ENCODE assay signal across 24 mouse cellular contexts in genomic region chr2:140215965-140216364, GRCm38 (mm10). TPM values are rescaled to one million over a fixed set of nuclear protein-coding genes. Genes with fewer than 3 reads are reported as not detected.
DNase-seq lines count a peak whose midpoint lies in the region; ATAC-seq and TF ChIP-seq lines count a peak whose summit lies in the region.
"Had no signal": no experiment of that assay in that cellular context is flagged by ENCODE, and none has a peak within 500 bp of the region (broad histone marks: within the 10 kb centered on the region; RNA-seq: fewer than 3 reads in every experiment).

No protein-coding gene starts in this region.

- no peaks in the 10 kb centered on the region for H3K36me3 ChIP-seq in forebrain, embryonic 15.5 days
- no peaks in the 10 kb centered on the region for H3K36me3 ChIP-seq in forebrain, embryonic 13.5 days (ENCODE audit: poor library complexity, severe bottlenecking)
- no peaks in the 10 kb centered on the region for H3K36me3 ChIP-seq in limb, embryonic 13.5 days
- no peaks in the 10 kb centered on the region for H3K36me3 ChIP-seq in limb, embryonic 10.5 days
- H3K36me3 ChIP-seq in limb, embryonic 14.5 days (ENCODE audit: control insufficient read depth, insufficient read depth, low read length) = no peaks in the 10 kb centered on the region
- H3K36me3 ChIP-seq: embryonic facial prominence, embryonic 12.5 days; heart, embryonic 15.5 days; hindbrain, embryonic 13.5 days had no signal

- peaks cover 7% of the 10 kb centered on the region; the same call in 1 of the 2 replicates for H3K4me1 ChIP-seq in forebrain, embryonic 15.5 days
- 0 out of 2 replicates have a peak, but pooled peaks cover 3% of the 10 kb centered on the region for H3K4me1 ChIP-seq in forebrain, embryonic 13.5 days
- H3K4me1 ChIP-seq in limb, embryonic 13.5 days = peaks cover 4% of the 10 kb centered on the region
- no peaks in the 10 kb centered on the region for H3K4me1 ChIP-seq in limb, embryonic 10.5 days
- no peaks in the 10 kb centered on the region for H3K4me1 ChIP-seq in limb, embryonic 14.5 days (ENCODE audit: control insufficient read depth, insufficient read depth, low read length)
- H3K4me1 ChIP-seq: embryonic facial prominence, embryonic 12.5 days; heart, embryonic 15.5 days; hindbrain, embryonic 13.5 days had no signal

- peak; percentile 18 for DNase-seq in cerebellum, adult 9-10 months
- DNase-seq in cerebellum, adult 8-10 months = no peak
- DNase-seq in limb, embryonic 10.5 days (ENCODE audit: low spot score) = no peak
- DNase-seq in limb, embryonic 14.5 days (ENCODE audit: low spot score) = peak; percentile 77
- DNase-seq: adrenal gland, adult 8-10 months; adrenal gland, postnatal 36 days; B cell, adult 2 months; cerebellum, adult 11 months; cerebellum, adult 9-11 months; embryo, embryonic 11 days; gastrocnemius, postnatal 14 days; heart, adult 2 months; heart, postnatal 14 days; kidney, adult 11 months had no signal

- ATAC-seq in forebrain, embryonic 15.5 days (replicated peaks) = peak; percentile 48; the same call in 1 of the 2 replicates
- ATAC-seq in forebrain, embryonic 13.5 days = no peak
- ATAC-seq in limb, embryonic 13.5 days (ENCODE audit: low FRiP score, low read depth) = peak; percentile 63; the same call in 1 of the 2 replicates
- ATAC-seq in limb, embryonic 14.5 days (ENCODE audit: low FRiP score, low read depth) = no peak; the same call in 1 of the 2 replicates
- ATAC-seq in erythroblast, adult 5-6 weeks (replicated peaks; ENCODE audit: low FRiP score, poor library complexity, severe bottlenecking) = no peak
- ATAC-seq: CD4-positive, CD25-positive, alpha-beta regulatory T cell, adult 4 months; hindbrain, postnatal 0 days had no signal

- H3K4me2 ChIP-seq in forebrain, embryonic 15.5 days (replicated peaks) = no peak overlapping the region
- H3K4me2 ChIP-seq in forebrain, embryonic 13.5 days = no peak overlapping the region
- H3K4me2 ChIP-seq in limb, embryonic 13.5 days (replicated peaks) = no peak overlapping the region
- H3K4me2 ChIP-seq in limb, embryonic 14.5 days (replicated peaks; ENCODE audit: low read depth, low read length, severe bottlenecking) = no peak overlapping the region
- H3K4me2 ChIP-seq: embryonic facial prominence, embryonic 12.5 days; heart, embryonic 11.5 days; heart, embryonic 15.5 days; hindbrain, embryonic 13.5 days had no signal

- TF ChIP-seq POLR2A in limb, embryonic 14.5 days (IDR thresholded peaks at IDR 0.05; ENCODE audit: borderline replicate concordance, extremely low read depth, insufficient read depth, insufficient read length) = no peak

- H3K27ac ChIP-seq in forebrain, embryonic 15.5 days (replicated peaks) = peak overlapping the region; percentile 11; the same call in 1 of the 2 replicates
- H3K27ac ChIP-seq in forebrain, embryonic 13.5 days = no peak overlapping the region
- no peak overlapping the region for H3K27ac ChIP-seq in limb, embryonic 13.5 days
- no peak overlapping the region for H3K27ac ChIP-seq in limb, embryonic 10.5 days
- H3K27ac ChIP-seq in limb, embryonic 14.5 days (replicated peaks; ENCODE audit: low read depth, low read length) = no peak overlapping the region
- H3K27ac ChIP-seq: embryonic facial prominence, embryonic 12.5 days; heart, adult 2 months; heart, embryonic 15.5 days; hindbrain, embryonic 13.5 days; hindbrain, postnatal 0 days had no signal

- H3K4me3 ChIP-seq in forebrain, embryonic 15.5 days = no peak overlapping the region
- no peak overlapping the region for H3K4me3 ChIP-seq in forebrain, embryonic 13.5 days
- H3K4me3 ChIP-seq in limb, embryonic 13.5 days = no peak overlapping the region
- H3K4me3 ChIP-seq in limb, embryonic 10.5 days = no peak overlapping the region
- H3K4me3 ChIP-seq in limb, embryonic 14.5 days (replicated peaks; ENCODE audit: low read length) = no peak overlapping the region
- H3K4me3 ChIP-seq: embryonic facial prominence, embryonic 12.5 days; heart, adult 2 months; heart, embryonic 15.5 days; hindbrain, embryonic 13.5 days had no signal

- no peak overlapping the region for H3K9ac ChIP-seq in forebrain, embryonic 15.5 days (replicated peaks)
- H3K9ac ChIP-seq in forebrain, embryonic 13.5 days = no peak overlapping the region
- no peak overlapping the region for H3K9ac ChIP-seq in limb, embryonic 13.5 days
- no peak overlapping the region for H3K9ac ChIP-seq in limb, embryonic 14.5 days (ENCODE audit: low read depth, low read length, severe bottlenecking)
- H3K9ac ChIP-seq: embryonic facial prominence, embryonic 12.5 days; heart, embryonic 15.5 days; hindbrain, embryonic 13.5 days had no signal

- WGBS in forebrain, embryonic 15.5 days = 79% methylated on average over 1 of the region's 1 CpGs
- 86% methylated on average over 1 of the region's 1 CpGs for WGBS in forebrain, embryonic 13.5 days
- WGBS in limb, embryonic 13.5 days = 66% methylated on average over 1 of the region's 1 CpGs
- WGBS in limb, embryonic 10.5 days = 92% methylated on average over 1 of the region's 1 CpGs
- WGBS in limb, embryonic 14.5 days = 66% methylated on average over 1 of the region's 1 CpGs

- no peaks in the 10 kb centered on the region for H3K27me3 ChIP-seq in forebrain, embryonic 15.5 days
- H3K27me3 ChIP-seq in forebrain, embryonic 13.5 days = no peaks in the 10 kb centered on the region
- no peaks in the 10 kb centered on the region for H3K27me3 ChIP-seq in limb, embryonic 13.5 days
- H3K27me3 ChIP-seq in limb, embryonic 10.5 days (ENCODE audit: low read depth, poor library complexity, severe bottlenecking) = no peaks in the 10 kb centered on the region
- H3K27me3 ChIP-seq in limb, embryonic 14.5 days (ENCODE audit: control insufficient read depth, insufficient read depth, low read length) = no peaks in the 10 kb centered on the region
- H3K27me3 ChIP-seq: embryonic facial prominence, embryonic 12.5 days; heart, embryonic 15.5 days; hindbrain, embryonic 13.5 days had no signal

- no peaks in the 10 kb centered on the region for H3K9me3 ChIP-seq in forebrain, embryonic 15.5 days
- H3K9me3 ChIP-seq in forebrain, embryonic 13.5 days (replicated peaks) = no peaks in the 10 kb centered on the region
- H3K9me3 ChIP-seq in limb, embryonic 13.5 days = no peaks in the 10 kb centered on the region
- no peaks in the 10 kb centered on the region for H3K9me3 ChIP-seq in limb, embryonic 10.5 days (replicated peaks)
- no peaks in the 10 kb centered on the region for H3K9me3 ChIP-seq in limb, embryonic 14.5 days (ENCODE audit: control insufficient read depth, low read length)
- H3K9me3 ChIP-seq: embryonic facial prominence, embryonic 12.5 days; heart, embryonic 15.5 days; hindbrain, embryonic 13.5 days had no signal

RNA-seq across cellular contexts. Expression of gene Ndufaf5, which starts 45.5 kb away (rescaled TPM):
- polyA plus RNA-seq in forebrain, embryonic 15.5 days (2015; fragmentation: Nextera tagmentation; extraction: Ambion mirVana) = 45.4 and 46.9 TPM in 2 replicates
- 36.5 and 39.8 TPM in 2 replicates for polyA plus RNA-seq in forebrain, embryonic 13.5 days (2015; fragmentation: Nextera tagmentation; extraction: Ambion mirVana)
- 29.1 and 32.1 TPM in 2 replicates for polyA plus RNA-seq in limb, embryonic 13.5 days (2015; fragmentation: Nextera tagmentation; extraction: Ambion mirVana)
- polyA plus RNA-seq in limb, embryonic 10.5 days (2016; fragmentation: Nextera tagmentation; extraction: Ambion mirVana) = 26.8 and 31.5 TPM in 2 replicates
- 13.3 and 18.9 TPM in 2 replicates for polyA plus RNA-seq in limb, embryonic 14.5 days (2012; rRNA removed)
- 26.5 and 26.9 TPM in 2 replicates for polyA plus RNA-seq in limb, embryonic 14.5 days (2014; fragmentation: Nextera tagmentation; extraction: Ambion mirVana)
- total RNA-seq in erythroblast, adult 5-6 weeks (2015; ENCODE audit: low replicate concordance) = 0.58 TPM in 1 of 2 replicates, not detected in the other
- 2.4 TPM in 2 replicates for total RNA-seq in erythroblast, adult 5-6 weeks (2017; ENCODE audit: low replicate concordance)

RNA-seq across cellular contexts. Expression of gene Esf1, which starts 45.6 kb away (rescaled TPM):
- 20.3 TPM in 2 replicates for polyA plus RNA-seq in forebrain, embryonic 15.5 days (2015; fragmentation: Nextera tagmentation; extraction: Ambion mirVana)
- 24.1 and 26.2 TPM in 2 replicates for polyA plus RNA-seq in forebrain, embryonic 13.5 days (2015; fragmentation: Nextera tagmentation; extraction: Ambion mirVana)
- polyA plus RNA-seq in limb, embryonic 13.5 days (2015; fragmentation: Nextera tagmentation; extraction: Ambion mirVana) = 27.3 and 30.3 TPM in 2 replicates
- 27.8 and 28.9 TPM in 2 replicates for polyA plus RNA-seq in limb, embryonic 10.5 days (2016; fragmentation: Nextera tagmentation; extraction: Ambion mirVana)
- 10.3 and 12.9 TPM in 2 replicates for polyA plus RNA-seq in limb, embryonic 14.5 days (2012; rRNA removed)
- 20.3 and 20.5 TPM in 2 replicates for polyA plus RNA-seq in limb, embryonic 14.5 days (2014; fragmentation: Nextera tagmentation; extraction: Ambion mirVana)
- total RNA-seq in erythroblast, adult 5-6 weeks (2015; ENCODE audit: low replicate concordance) = 11.1 and 14.6 TPM in 2 replicates
- total RNA-seq in erythroblast, adult 5-6 weeks (2017; ENCODE audit: low replicate concordance) = 7.4 and 10.5 TPM in 2 replicates

Comparison
In these comparisons a context has a peak if more than half of its experiments do, and no peak if none do; other contexts are left out.
1. DNase-seq: peak in cerebellum, adult 9-10 months (single experiment) and limb, embryonic 14.5 days (single experiment); none in cerebellum, adult 8-10 months (single experiment) and limb, embryonic 10.5 days (single experiment).
2. ATAC-seq: peak in forebrain, embryonic 15.5 days (single experiment) and limb, embryonic 13.5 days (single experiment); none in forebrain, embryonic 13.5 days (single experiment), limb, embryonic 14.5 days (single experiment) and erythroblast, adult 5-6 weeks (single experiment).